Mouse (Mus musculus) fat pad, adult 2 months (tissue): ENCODE data around the gene Hectd4.
A peak's percentile ranks its signal among the peaks of the same experiment; 100 is the strongest.
"Not testable (repeated sequence)": the region's sequence is repeated elsewhere in the genome, so short reads cannot be mapped to it uniquely, and the experiment has no call there.

Experiments used
- DNase-seq: peaks from one replicate; pipeline ENCODE4 v3.0.0-alpha.2; 2011; ENCODE audit warnings: low read depth, low spot score; ENCODE audit errors: extremely low read depth

The Hectd4 gene

DNA sequence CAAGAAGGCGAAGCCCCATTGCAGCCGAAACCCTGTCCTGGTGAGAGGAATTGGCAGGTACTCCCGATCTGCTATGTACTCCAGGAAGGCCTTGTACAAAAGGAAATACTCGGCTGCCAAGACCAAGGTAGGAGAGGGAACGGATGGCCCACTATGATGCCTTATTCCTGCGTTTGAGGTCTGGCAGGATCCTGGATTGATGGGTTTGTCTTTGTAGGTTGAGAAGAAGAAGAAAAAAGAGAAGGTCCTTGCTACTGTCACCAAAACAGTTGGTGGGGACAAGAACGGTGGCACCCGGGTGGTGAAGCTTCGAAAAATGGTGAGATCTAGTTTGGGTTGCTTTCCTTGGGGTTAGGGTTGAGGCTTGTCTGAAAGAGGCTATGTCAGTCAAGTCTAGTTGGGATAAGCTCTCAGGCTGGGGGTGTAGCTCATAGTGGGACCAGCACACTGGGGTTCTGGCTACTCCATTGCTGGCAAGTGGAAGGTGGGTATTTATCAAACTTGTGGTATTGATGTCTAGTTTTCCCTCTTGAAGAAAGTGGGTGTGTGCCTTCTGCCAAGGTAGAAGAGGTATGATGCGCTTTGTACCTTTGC, 14.4 kb upstream of the Hectd4 start:
- DNase-seq, result not testable (repeated sequence)

DNA sequence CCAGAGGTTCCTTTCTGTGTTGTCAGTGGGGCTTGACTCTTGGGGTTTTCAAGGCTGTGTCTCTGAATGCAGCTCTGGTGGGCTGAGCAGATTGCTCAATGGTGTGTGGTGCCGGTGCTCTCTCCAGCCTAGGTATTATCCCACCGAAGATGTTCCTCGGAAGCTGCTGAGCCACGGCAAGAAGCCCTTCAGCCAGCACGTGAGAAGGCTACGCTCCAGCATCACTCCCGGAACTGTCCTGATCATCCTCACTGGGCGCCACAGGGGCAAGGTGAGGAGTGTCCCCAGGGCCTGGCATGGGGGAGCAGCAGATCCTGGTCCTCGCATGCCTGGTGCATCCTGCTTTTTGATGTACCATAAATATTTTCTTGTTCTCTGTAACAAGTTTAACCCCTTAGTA, 13.5 kb upstream of the Hectd4 start:
- no peak for DNase-seq

DNA sequence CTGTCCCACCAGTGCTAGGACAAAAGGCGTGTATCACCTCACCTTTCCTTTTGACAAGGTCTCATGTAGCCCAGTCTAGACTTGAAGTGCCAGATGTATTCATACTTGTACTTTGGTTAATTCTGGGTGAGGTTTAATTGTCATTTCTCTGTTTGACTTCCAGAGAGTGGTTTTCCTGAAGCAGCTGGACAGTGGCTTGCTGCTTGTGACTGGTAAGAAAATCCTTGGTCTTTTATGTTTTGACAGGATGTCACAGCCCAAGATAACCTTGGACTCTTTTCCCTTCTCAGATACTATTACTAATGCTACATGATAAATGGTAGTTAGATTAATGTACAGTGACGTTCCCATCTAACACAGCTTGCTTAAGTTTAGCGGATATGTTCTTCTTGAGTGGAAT, 13.0 kb upstream of the Hectd4 start:
- no peak for DNase-seq

DNA sequence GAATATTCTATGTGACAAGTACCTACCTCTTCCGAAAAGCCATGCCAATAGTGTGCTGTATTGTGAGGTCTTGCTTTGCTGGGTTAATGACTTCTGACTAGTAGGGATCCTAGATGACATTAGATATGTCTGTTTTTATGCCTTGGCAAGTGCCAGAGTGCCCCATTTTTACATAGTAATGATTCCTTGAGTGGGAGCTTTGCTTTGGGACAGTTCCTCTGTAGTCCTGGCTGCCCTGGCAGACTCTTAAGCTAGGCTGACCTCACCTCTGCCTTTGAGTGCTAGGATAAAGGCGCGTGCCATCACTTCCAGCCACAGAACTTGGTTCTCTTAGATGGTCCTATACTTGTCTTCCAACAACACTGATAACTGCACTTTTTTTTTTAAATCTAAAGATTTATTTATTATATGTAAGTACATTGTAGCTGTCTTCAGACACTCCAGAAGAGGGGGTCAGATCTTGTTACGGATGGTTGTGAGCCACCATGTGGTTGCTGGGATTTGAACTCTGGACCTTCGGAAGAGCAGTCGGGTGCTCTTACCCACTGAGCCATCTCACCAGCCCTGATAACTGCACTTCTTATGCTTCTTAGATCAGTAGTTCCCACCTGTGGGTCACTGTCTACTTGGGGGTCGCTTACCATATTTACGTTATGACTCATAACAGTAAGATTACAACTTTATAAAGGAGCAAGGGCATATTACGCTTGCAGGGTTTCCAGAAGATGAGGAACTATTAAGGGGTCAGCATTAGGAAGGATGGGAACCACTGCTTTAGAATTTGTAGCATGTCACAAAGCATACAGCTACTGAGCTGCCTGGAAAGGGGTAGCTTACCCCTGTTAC, 10.0 kb upstream of the Hectd4 start:
- no peak for DNase-seq

DNA sequence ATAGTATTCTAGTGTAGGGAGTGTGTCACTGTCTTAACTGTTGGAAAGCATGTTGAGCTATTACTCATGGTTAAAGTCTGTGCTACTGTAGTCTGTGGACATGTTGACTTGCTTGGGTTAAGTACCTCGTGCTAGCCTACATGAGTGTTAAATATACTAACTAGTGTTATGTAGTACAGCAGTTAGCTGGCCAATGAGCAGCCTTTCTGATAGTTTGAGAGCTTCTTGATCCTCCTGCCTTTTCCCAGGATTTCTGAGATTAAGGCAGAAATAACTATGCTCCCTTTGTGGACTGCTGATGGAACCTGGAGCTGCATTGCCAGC, 9.5 kb upstream of the Hectd4 start:
- DNase-seq, result no peak

DNA sequence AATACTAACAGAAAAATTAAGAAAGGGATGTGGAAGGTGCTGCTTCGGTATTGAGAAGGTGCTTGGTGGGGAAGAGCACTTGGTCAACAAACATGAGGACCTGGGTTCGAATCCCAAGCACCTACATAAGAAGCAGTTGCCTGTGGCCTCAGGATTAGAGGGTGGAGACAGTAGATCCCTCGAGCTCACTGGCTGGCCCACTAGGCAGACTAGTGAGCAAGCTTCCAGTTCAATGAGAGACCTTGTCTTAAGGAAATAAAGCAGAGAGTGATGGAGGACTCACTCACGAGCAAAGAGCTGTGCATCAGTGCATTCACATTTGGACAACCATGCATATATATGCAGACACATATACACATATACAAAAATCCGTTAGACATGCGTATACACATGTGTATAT, 7.9 kb upstream of the Hectd4 start:
- no peak for DNase-seq

DNA sequence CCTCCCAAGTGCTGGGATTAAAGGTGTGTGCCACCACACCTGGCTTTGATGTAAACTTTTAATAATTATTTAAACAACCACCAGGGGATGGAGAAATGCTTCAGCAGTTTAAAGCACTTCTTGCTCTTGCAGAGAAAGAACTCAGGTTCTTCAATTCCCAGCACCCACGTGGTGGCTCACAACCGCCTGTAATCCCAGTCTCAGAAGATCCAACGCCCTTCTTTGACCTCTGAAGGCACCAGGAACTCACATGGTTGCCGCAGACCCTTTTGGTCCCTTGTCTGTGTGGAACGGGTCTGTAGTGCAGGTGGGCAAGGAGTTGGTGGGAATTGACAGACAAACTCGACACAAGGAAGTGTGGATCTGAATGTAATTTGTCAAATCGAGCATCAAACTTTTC, 5.3 kb upstream of the Hectd4 start:
- DNase-seq, result no peak

DNA sequence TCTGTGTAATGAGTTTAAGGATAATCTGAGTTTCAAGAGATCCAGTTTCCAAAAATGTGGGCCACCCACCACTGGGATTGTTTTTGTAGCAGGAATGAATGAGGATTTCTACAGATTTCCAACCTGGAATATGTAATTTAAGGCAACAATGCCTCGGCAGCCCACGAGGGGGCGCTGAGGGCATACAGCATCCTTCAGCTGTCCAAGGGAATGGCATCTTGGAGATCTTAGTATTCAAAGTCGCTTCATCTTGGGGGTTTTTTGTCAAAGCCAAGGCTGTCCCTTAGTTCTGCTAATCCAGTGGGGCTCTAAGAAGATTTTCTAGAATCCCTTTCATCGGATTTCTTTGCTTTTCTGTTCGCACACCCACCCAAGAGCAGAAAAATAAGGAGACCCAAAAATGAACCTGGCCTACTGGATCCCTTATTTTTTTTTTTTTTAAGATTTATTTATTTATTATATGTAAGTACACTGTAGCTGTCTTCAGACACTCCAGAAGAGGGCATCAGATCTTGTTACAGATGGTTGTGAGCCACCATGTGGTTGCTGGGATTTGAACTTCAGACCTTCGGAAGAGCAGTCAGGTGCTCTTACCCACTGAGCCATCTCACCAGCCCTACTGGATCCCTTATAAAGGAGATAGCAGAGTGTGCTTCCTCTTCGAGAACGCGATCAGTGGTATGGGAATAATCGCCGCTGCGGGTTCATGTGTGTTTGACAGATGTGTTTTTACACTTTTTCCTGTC, 4.5 kb upstream of the Hectd4 start:
- DNase-seq, result no peak

DNA sequence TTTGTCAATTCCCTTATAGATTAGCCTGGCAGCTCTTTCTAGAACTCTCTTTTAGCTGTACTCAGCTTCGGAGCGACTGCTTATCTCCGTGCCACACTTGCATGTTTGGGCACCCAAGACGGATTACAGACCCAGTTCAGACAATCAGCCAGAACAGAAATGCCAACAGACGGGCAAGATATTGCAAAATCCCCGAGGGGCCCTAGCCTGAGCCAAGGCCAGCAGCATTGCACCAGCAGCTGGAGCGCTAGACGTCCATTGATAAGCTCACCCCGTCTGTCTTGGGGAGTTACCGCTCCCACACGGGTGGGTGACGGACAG, 3.9 kb upstream of the Hectd4 start:
- DNase-seq, result no peak

DNA sequence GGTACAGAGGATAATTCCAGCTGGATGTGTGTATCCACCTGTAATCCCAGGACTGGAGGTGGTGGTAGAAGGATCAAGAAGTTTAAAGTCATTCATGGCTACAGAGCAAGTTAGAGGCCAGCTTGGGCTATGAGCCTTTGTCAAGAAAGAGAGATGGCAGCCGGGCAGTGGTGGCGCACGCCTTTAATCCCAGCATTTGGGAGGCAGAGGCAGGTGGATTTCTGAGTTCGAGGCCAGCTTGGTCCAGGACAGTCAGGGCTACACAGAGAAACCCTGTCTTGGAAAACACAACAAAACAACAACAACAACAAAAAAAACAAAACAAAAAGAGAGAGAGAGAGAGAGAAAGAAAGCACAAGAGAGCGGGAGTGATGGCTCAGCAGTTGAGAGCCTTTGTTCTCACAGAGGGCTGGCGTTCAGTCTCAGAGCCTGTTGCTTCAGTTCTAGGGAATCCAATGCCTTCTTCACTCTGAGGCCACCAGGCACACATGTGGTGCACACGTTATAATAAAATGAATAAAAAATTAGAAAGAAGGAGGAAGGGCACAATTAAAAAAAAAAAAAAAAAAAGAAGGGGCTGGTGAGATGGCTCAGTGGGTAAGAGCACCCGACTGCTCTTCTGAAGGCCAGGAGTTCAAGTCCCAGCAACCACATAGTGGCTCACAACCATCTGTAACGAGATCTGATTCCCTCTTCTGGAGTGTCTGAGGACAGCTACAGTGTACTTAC, 3.3 kb upstream of the Hectd4 start:
- not testable (repeated sequence) for DNase-seq

DNA sequence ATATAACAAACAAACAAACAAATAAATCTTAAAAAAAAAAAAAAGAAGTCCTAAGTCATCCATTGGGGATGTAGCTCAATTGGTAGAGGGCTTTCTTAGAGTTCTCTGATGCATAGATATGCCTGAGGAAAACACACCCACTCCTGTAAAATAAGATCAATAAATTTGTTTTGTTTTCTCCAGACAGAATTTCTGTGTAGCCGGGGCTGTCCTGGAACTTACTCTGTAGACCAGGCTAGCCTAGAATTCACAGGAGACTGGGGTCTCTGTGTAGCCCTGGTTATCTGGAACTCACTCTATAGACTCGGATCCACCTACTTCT, 2.7 kb upstream of the Hectd4 start:
- no peak for DNase-seq

DNA sequence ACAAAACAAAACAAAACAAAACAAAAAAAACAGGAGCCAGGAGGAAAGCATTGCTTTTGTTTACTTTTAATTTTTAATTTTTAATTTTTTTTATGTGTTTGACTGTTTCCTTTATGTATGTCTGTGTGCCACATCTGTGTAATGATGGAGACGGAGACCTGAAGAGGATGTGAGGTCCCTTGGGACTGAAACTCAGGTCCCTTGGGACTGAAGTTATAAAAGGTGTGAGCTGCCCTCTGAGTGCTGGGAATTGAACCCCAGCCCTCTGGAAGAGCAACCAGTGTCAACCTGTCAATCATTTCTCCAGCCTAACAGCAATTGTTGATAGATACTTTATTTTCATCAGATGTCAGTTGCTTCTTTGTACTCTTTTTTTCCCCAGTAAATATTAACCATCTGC, 829 bp upstream of the Hectd4 start:
- DNase-seq, result no peak

DNA sequence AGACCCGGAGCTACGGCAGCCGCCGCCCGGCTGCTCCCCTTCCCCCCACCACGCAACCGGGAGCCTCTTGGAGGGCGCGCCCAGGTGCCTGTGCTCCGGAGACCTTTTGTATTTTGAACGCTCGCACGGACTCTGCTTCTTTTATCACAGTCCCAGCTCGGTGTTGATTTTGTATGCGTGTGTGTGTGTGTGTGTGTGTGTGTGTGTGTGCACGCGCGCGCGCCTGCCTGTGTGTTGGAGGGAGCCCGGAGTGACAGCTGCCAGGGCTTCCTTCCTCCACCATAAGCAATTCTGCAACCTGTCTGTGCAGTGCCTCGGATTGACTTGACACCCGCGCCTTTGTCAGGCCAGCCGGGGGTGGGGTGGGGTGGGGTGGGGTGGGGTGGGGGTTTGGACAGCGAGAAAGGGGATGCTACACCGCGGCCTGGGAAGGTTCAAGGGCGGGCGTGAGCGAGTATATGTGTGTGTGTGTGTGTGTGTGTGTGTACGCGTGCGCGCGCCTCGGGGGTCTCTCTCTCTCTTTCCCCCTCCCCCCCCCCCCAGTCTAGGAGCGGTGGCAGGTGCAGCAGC, 798 bp downstream of the Hectd4 start:
- no peak for DNase-seq

DNA sequence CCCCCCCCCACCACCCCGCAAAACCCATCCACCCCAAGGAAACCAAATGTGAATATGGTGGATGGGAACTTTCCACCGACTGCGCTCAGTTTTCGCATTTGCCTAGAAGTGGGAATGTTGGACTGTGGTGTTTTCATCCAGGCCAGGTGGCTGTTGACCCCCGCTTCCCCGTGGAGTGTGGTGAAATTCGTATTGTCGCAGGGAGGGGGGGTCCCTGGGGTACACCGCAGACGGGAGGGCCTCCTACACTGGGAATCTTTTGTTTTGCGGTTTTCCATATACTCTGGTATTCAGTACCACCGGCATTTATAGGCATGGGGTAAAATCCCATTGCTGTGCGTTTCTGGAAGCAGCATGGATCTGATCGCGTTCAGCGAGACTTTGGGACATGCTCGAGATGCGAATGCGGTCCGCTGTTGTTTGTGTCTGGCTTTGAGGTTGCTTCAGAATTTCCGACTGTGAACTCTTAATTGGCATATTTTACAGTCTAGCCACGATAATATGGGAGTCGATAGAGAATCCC, 1.4 kb downstream of the Hectd4 start:
- DNase-seq, result no peak

DNA sequence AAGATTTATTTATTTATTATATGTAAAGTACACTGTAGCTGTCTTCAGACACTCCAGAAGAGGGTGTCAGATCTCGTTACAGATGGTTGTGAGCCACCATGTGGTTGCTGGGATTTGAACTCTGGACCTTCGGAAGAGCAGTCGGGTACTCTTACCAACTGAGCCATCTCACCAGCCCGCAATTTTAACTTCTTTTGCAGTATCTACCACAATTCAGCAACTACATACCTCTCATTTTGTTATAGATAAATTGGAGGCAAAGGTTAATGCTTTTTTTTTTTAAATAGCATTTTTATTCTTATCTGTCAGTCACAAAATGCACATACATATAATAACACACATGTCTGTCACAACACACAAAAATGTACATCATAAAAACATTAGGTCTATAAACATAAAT, 4.0 kb downstream of the Hectd4 start:
- DNase-seq, result not testable (repeated sequence)

DNA sequence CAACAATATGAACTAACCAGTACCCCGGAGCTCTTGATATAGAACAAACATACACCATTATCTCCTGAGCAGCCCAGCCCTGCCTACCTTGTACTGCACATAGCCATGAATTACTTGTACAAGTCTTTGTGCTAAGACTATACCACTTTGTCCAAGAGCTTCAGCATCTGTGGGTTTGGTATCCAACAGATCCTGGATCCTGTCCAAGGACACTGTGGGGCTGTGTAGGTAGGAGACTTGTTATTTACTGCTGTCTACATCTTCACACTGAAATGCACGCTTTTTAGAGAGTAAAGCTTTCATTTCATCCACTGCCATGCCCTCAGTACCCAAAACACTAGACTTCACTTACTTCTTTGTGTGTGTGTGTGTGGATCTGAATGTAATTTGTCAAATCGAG, 4.8 kb downstream of the Hectd4 start:
- no peak for DNase-seq

DNA sequence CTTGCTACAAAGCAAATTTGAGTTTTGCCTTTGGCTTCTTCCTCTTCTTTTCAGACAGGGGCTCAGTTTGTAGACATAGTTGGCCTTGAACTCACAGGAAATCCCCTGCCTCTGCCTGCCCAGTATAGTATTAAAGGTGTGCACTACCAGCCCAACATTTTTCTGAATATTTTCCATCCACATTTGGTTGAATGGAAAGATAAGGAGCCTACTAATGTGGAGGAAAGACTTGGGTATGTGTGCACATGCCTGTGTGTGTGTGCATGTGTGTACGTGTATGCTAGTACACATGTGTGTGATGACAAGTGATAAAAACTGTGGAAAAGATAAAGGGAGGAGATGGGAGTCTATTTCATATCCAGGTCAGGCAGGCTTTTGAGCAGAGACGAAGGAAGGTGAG, 5.8 kb downstream of the Hectd4 start:
- DNase-seq, result no peak

DNA sequence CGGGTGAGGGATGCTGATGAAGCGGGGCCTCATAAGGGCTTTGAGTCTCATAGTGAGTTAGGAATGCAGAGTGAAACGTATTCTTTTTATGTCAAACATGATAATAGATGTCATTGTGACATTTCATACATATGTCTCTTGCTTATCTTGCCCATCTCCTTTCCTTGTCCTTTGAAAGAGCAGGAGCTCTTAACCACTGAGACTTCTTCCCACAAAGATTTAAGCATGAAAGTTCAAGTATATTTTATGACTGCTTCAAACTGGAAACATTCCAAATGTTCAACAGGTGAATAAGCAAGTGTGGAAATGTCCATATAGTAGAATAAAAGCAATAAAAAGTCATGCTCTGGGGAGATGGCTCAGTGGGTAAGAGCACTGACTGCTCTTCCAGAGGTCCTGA, 6.4 kb downstream of the Hectd4 start:
- peak; percentile 52 for DNase-seq

DNA sequence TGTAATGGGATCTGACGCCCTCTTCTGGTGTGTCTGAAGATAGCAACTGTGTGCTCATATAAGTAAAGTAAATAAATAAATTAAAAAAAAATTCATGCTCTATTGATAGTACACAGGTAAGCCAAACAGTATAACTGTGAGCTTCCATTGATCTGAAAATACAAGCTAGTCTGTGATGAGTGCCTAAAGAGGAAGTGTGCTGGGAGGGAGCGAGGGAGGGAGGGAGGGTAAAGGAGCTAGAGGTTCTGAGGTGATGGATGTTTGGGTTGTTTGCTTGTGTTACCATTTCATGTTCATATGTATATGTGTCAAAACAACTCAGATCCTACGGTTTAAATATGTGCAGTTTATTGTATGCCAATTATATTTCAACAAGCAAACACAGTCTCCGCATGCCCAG, 6.8 kb downstream of the Hectd4 start:
- DNase-seq, result no peak

DNA sequence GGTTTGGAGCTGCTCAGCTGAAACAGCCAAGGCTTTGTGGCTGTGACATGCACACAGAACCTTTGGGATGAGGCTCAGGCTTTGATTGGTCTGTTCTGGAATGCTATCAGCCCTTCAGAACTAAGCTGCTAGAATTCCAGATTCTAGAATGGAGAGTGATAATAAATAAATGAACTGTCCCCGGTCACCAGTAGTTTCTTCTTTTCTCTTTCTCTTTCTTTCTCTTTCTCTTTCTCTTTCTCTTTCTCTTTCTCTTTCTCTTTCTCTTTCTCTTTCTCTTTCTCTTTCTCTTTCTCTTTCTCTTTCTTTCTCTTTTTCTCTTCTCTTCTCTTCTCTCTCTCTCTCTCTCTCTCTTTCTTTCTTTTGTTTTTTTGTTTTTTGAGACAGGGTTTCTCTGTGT, 7.3 kb downstream of the Hectd4 start:
- not testable (repeated sequence) for DNase-seq

DNA sequence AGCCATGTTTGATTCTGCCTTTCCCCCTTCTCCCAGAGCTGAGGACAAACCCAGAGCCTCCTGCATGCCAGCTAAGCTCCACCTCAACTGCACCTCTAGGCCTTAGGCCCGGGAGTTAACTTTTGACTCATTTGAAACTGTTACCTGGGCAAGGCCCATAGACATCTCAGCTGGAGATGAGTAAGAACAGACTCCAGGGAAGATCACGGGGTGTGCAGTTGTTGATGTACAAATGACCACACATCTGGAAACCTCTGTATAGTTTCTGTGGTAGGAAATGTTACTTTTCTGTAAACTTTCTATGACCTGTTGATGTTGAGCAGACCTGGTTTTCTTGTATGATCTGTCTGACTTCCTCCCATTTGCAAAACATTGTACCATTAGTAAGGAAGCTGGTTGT, 9.2 kb downstream of the Hectd4 start:
- DNase-seq, result no peak
